Mouse (Mus musculus) telencephalon, adult 2 months (tissue): ENCODE data around the gene Capn10.

Experiments used
- DNase-seq: peaks from one replicate; pipeline ENCODE4 v3.0.0-alpha.2; 2011; ENCODE audit warnings: low read depth, low spot score

Gene Capn10

GRCm38 (mm10) chr1:92934182-92934827 is at the start of gene Capn10:
Gene Capn10 (plus strand): TSS chr1:92934376.
- peak; percentile 99 for DNase-seq

GRCm38 (mm10) chr1:92888901-92889655 is 45.1 kb upstream of the Capn10 start:
- DNase-seq: no peak

- no peak for DNase-seq
Measured at GRCm38 (mm10) chr1:92892791-92893190, 41.4 kb upstream of the Capn10 start.

GRCm38 (mm10) chr1:92893896-92894295 is 40.3 kb upstream of the Capn10 start:
- no peak for DNase-seq

GRCm38 (mm10) chr1:92895089-92895488 is 39.1 kb upstream of the Capn10 start:
- peak; percentile 53 for DNase-seq

- no peak for DNase-seq
Measured at GRCm38 (mm10) chr1:92902786-92903185, 31.4 kb upstream of the Capn10 start, which contains the start of gene Ankmy1. Gene Ankmy1 (minus strand): TSS chr1:92902906.

- DNase-seq: no peak
Measured at GRCm38 (mm10) chr1:92903627-92904026, 30.5 kb upstream of the Capn10 start.

- no peak for DNase-seq
Measured at GRCm38 (mm10) chr1:92905703-92906310, 28.4 kb upstream of the Capn10 start.

GRCm38 (mm10) chr1:92906779-92907631 is 27.2 kb upstream of the Capn10 start, which contains the start of gene Dusp28:
Gene Dusp28 (plus strand): TSS chr1:92906981.
- DNase-seq: peak; percentile 83

GRCm38 (mm10) chr1:92907632-92908360 is 26.4 kb upstream of the Capn10 start:
- DNase-seq: no peak

- DNase-seq: no peak
Measured at GRCm38 (mm10) chr1:92908664-92909063, 25.5 kb upstream of the Capn10 start.

GRCm38 (mm10) chr1:92909068-92909467 is 25.1 kb upstream of the Capn10 start:
- no peak for DNase-seq

GRCm38 (mm10) chr1:92910239-92910885 is 23.8 kb upstream of the Capn10 start, which contains the start of gene Rnpepl1:
Gene Rnpepl1 (plus strand): TSS chr1:92910783.
- DNase-seq: no peak

- no peak for DNase-seq
Measured at GRCm38 (mm10) chr1:92910925-92911720, 23.1 kb upstream of the Capn10 start.

GRCm38 (mm10) chr1:92911721-92912138 is 22.4 kb upstream of the Capn10 start:
- no peak for DNase-seq

GRCm38 (mm10) chr1:92912286-92912685 is 21.9 kb upstream of the Capn10 start:
- DNase-seq: no peak

- DNase-seq: no peak
Measured at GRCm38 (mm10) chr1:92914239-92914638, 19.9 kb upstream of the Capn10 start.

- DNase-seq: no peak
Measured at GRCm38 (mm10) chr1:92914993-92915392, 19.2 kb upstream of the Capn10 start.

- no peak for DNase-seq
Measured at GRCm38 (mm10) chr1:92916725-92917124, 17.5 kb upstream of the Capn10 start.
